Mouse (Mus musculus): Measurements from ENCODE around the gene Ppef1.
A peak's percentile ranks its signal among the peaks of the same experiment; 100 is the strongest.

Gene Ppef1

DNA sequence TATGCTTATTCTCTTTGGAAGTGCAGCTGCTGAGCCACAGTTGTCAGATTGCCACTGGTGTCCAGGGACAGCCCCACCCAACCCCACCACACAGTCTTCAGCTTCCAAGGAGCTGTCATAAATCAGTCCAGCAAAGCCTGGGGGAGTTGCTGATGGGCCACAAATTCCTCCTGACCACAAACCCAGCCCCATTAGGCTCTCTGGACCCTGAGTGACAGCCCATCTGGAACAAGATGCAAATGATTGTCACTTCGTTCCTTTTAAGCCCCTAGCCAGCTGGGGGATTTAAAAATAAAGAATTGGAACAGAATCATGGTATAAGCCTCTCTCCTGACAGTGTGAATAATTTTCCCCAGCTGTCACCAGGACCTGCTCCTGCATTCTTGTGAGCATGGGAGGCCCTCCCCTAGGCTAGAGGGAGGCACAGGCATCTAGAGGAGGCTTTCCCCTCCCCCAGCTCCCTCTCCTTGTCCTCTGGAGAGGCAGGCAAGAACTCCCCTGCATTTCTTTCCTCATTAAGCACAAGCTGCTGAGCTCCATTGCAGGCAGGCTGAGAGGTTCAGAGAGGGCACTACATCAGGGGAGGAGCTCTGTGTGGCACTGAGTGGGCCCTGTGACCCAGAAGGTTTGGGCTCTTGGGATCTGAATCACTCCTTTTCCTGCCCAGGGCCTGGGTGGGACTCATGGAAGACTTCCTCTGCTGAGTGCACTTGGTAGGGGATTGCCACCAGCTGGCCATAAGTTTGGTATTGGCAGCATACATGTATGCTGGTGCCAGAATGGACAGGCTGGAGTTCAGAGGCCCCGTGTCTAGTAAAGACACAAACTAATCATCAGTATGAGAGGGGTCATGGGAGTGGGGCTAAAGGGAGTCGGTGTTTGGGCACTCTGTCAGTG is 136.8 kb downstream of the Ppef1 start:
- DNase-seq (ENCODE audit: low spot score in 2 of 2): peak in 1 of 2 experiments; percentile 1

DNA sequence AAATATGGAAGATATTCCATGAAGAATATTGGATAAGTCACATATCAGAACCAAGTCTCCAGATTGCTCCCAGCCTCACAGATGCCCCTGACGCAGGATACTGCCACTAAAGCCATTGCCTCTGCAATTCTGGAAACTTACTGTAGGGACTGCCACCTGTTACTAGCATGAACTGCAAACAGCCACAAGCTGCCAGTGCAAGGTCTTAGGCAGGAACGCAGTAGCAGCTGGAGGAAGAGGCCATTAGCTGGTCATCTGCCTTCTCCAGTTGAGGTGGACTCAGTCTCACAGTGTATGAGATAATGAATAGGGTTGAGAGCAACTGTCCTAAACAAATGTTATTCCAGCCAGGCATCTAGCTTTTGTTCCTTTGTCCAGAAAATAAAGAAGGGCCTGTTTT is 137.5 kb downstream of the Ppef1 start:
- no peak for DNase-seq (ENCODE audit: low spot score in 2 of 2)

DNA sequence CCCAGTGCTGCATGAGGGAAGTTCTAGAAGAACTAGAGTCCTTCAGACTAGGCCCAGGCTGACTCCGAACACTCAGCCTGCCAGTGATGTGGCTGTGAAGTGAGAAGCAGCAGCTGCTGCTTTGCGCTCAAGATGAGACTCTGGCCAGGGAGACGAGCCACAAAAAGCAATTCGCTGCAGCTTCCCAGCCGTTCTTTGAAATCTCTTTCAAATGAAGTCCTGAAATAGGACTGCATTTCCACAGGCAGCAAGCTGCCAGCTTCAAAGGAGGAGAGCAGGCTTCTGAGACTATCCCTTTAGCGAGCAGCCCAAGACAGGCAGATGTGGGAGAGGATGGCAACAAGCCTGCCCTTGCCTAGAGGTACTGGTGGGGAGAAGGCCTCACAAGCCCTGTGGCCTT is 142.6 kb downstream of the Ppef1 start:
- no peak for DNase-seq (ENCODE audit: low spot score in 2 of 2)

DNA sequence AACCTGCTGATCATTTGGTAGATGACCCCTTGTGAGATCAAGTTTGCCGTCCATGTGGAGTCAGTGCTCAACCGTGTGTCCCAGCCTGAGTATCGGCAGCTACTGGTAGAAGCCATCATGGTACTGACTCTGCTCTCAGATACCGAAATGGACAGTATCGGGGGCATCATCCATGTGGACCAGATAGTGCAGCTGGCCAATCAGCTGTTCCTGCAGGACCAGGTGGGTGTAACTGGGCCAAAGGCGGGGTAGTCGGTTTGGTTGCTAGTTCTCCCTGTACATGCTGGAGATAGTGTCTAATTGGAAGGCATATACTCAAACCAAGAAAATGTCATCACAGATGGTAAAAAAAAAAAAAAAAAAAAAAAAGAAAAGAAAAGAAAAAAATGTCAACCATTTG is 145.4 kb downstream of the Ppef1 start:
- DNase-seq (ENCODE audit: low spot score in 2 of 2): no peak

DNA sequence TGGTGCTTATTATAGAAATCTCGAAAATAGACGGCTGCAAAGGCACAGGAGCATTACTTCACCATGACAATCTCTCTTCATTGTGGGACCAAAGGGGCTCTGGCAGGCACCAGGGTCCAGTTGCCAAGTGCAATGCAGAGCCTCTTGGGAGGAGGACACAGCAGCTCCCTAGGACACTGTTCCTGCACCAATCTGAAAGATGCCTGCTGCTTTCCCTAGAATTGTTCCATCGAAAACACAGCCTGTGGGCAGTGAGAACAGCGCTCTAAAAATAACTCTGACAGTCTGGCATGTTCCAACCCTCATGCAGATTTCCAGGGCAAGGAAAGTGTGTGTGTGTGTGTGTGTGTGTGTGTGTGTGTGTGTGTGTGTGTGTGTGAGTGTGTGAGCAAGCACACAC is 147.0 kb downstream of the Ppef1 start:
- DNase-seq (ENCODE audit: low spot score in 2 of 2): no peak

DNA sequence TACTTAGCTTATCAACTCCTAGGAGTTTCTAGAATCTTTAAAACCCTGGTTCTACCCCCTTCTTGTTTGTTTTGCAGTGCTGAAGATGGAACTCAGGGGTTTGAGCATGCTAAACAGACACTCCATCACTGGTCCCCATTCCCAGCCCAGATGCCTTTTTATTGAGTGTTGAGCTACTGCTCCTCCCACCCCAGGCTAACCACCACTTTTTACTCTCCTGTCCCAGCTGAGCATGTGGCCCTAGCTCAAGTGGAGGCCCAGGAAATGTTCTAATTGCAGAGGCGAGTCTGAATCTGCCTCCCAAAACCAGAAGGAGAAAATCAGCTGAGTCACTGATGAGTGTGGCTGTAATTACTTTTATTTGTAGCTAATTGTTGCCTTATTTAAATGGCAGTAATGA is 150.5 kb downstream of the Ppef1 start:
- no peak for DNase-seq (ENCODE audit: low spot score in 2 of 2)

DNA sequence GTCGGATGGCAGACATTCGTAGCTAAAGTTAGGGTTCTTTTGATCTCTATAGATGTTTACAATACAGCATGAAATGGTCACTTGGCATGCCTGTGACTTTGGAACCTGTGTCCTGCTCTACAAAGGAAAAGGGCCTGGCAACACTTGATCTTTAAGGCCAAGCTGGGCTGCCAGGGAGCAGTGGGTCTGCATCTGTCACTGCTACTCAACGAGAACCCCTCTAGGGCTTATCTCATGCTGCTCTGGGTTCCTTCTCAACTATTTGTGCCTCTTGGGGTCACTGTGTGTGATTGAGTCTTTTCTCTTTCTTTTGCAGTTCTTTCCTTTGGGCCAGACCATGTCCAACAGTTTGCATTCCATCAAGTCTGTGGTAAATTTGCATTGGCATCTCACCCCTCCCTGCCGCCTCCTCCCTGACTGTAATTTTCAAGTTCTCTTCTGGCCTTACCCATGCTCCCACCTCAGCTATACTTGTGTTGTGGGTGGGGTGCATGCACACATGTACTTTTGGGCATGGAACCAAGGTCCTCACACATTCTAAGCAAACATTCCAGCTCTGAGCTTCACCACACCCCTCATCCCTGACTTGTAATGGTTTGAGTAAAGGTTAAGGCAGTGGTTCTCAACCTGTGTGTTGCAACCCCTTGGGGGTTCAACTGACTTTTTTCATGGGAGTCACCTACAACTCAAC is 151.3 kb downstream of the Ppef1 start:
- DNase-seq (ENCODE audit: low spot score in 2 of 2): no peak

DNA sequence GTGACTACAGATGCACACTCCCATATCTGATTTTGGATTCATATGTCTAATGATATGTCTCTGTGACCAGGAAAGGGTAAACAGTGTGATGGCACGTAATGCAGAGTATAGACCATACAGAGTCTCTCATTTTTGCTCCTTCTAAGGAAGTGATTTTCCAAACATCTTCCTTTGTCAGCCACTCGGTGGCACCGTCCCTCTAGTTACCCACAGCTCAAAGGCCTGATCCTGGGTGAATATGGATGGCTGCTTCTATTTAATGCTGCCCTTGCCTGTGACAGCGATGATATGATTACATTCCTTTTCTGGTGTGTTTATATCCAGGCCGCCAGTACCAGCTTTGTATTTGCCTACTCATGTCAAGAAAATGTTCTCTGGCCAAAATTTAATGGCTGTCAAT is 152.0 kb downstream of the Ppef1 start:
- DNase-seq (ENCODE audit: low spot score in 2 of 2): no peak

Measured in spleen, postnatal 36 days (tissue).